ENCODE assay signal across 38 mouse cellular contexts in the genomic region with DNA sequence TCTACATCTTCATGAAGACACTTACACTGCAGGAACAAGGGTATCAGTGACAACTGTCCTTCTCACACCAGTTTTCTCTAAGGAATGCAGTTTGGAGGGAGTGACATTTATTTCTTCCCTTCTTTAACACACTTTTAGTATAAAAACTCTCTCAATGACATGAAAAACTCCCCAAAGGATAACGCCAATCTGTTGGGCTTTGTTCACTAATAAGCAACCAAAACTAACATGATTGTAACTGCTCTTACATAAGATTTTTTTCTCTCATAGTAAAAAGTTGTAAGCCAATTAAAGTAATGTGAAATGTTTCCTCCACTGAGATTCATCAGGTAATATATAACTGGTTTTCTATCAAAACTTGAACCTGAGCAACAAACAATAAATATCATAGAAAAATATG. TPM values are rescaled to one million over a fixed set of nuclear protein-coding genes. Genes with fewer than 3 reads are reported as not detected.
"Had no signal": no experiment of that assay in that cellular context is flagged by ENCODE, and none has a peak within 500 bp of the region (broad histone marks: within the 10 kb centered on the region; RNA-seq: fewer than 3 reads in every experiment).

A gene (minus strand): TSS at position 101 of the 400 bp plus-strand sequence.

- H3K4me3 ChIP-seq: left cerebral cortex, adult 2 months; limb, embryonic 10.5 days; limb, embryonic 12.5 days; limb, embryonic 13.5 days; limb, embryonic 15.5 days; liver, embryonic 12.5 days; liver, embryonic 13.5 days; liver, embryonic 15.5 days; lung, embryonic 15.5 days; megakaryocyte, embryonic 14.5 days; midbrain, embryonic 12.5 days; midbrain, embryonic 13.5 days; midbrain, embryonic 15.5 days; myocyte; neural tube, embryonic 12.5 days had no signal

- H3K36me3 ChIP-seq: limb, embryonic 10.5 days; limb, embryonic 12.5 days; limb, embryonic 13.5 days; limb, embryonic 15.5 days; liver, embryonic 12.5 days; liver, embryonic 13.5 days; liver, embryonic 15.5 days; lung, embryonic 15.5 days; midbrain, embryonic 12.5 days; midbrain, embryonic 13.5 days; midbrain, embryonic 15.5 days; neural tube, embryonic 12.5 days had no signal

- H3K9ac ChIP-seq: limb, embryonic 12.5 days; limb, embryonic 13.5 days; limb, embryonic 15.5 days; liver, embryonic 12.5 days; liver, embryonic 13.5 days; liver, embryonic 14.5 days; liver, embryonic 15.5 days; liver, postnatal 0 days; lung, embryonic 14.5 days; lung, embryonic 15.5 days; midbrain, embryonic 12.5 days; midbrain, embryonic 13.5 days; midbrain, embryonic 15.5 days; neural tube, embryonic 12.5 days had no signal

- H3K27me3 ChIP-seq: limb, embryonic 12.5 days; limb, embryonic 13.5 days; limb, embryonic 15.5 days; liver, embryonic 12.5 days; liver, embryonic 13.5 days; liver, embryonic 15.5 days; lung, embryonic 15.5 days; megakaryocyte, embryonic 14.5 days; midbrain, embryonic 12.5 days; midbrain, embryonic 13.5 days; midbrain, embryonic 15.5 days; neural tube, embryonic 12.5 days had no signal

- H3K27ac ChIP-seq: left cerebral cortex, adult 2 months; limb, embryonic 10.5 days; limb, embryonic 12.5 days; limb, embryonic 13.5 days; limb, embryonic 15.5 days; liver, embryonic 12.5 days; liver, embryonic 13.5 days; liver, embryonic 14.5 days; liver, embryonic 15.5 days; lung, embryonic 15.5 days; macrophage; midbrain, embryonic 12.5 days; midbrain, embryonic 13.5 days; midbrain, embryonic 15.5 days; neural tube, embryonic 12.5 days had no signal

- H3K9me3 ChIP-seq: limb, embryonic 10.5 days; limb, embryonic 12.5 days; limb, embryonic 13.5 days; limb, embryonic 15.5 days; liver, embryonic 12.5 days; liver, embryonic 13.5 days; liver, embryonic 15.5 days; lung, embryonic 15.5 days; megakaryocyte, embryonic 14.5 days; midbrain, embryonic 12.5 days; midbrain, embryonic 13.5 days; midbrain, embryonic 15.5 days; neural tube, embryonic 12.5 days had no signal

- H3K4me2 ChIP-seq: limb, embryonic 12.5 days; limb, embryonic 13.5 days; limb, embryonic 15.5 days; liver, embryonic 11.5 days; liver, embryonic 12.5 days; liver, embryonic 13.5 days; liver, embryonic 15.5 days; lung, embryonic 14.5 days; lung, embryonic 15.5 days; midbrain, embryonic 12.5 days; midbrain, embryonic 13.5 days; midbrain, embryonic 15.5 days; neural tube, embryonic 12.5 days had no signal

- ATAC-seq: liver, embryonic 12.5 days; liver, postnatal 0 days; lung, postnatal 0 days; midbrain, embryonic 13.5 days; midbrain, embryonic 15.5 days; midbrain, embryonic 16.5 days had no signal

- H3K4me1 ChIP-seq: limb, embryonic 10.5 days; limb, embryonic 12.5 days; limb, embryonic 13.5 days; limb, embryonic 15.5 days; liver, embryonic 12.5 days; liver, embryonic 13.5 days; liver, embryonic 15.5 days; lung, embryonic 15.5 days; megakaryocyte, embryonic 14.5 days; midbrain, embryonic 12.5 days; midbrain, embryonic 13.5 days; midbrain, embryonic 15.5 days; neural tube, embryonic 12.5 days had no signal

- DNase-seq: left cerebral cortex, postnatal 4 days; liver; liver, embryonic 13.5 days; liver, postnatal 0 days; lung, adult 18-20 months; lung, adult 2 months; lung, embryonic 14.5 days; lung, postnatal 10 days; lung, postnatal 14 days; lung, postnatal 36 days; lung, postnatal 4 days; midbrain, embryonic 14.5 days had no signal

RNA-seq across cellular contexts. Expression of the gene that starts here (rescaled TPM):
- polyA plus RNA-seq: limb, embryonic 10.5 days; limb, embryonic 11.5 days; limb, embryonic 12.5 days; limb, embryonic 13.5 days; limb, embryonic 14.5 days; limb, embryonic 15.5 days; liver, adult 2 months; liver, embryonic 11.5 days; liver, embryonic 12.5 days; liver, embryonic 13.5 days; liver, embryonic 14.5 days; liver, embryonic 15.5 days; liver, embryonic 16.5 days; liver, postnatal 0 days; lung, adult 2 months; lung, embryonic 14.5 days; lung, embryonic 15.5 days; lung, embryonic 16.5 days; lung, postnatal 0 days; macrophage; midbrain, embryonic 12.5 days; midbrain, embryonic 13.5 days; midbrain, embryonic 14.5 days; midbrain, embryonic 15.5 days; midbrain, embryonic 16.5 days; midbrain, postnatal 0 days; myocyte; neural tube, embryonic 11.5 days; neural tube, embryonic 12.5 days had no signal
